Mouse (Mus musculus) layer of hippocampus, adult 2 months (tissue): ENCODE measurements around the gene Nbas. TPM values are rescaled to one million over a fixed set of nuclear protein-coding genes. Genes with fewer than 3 reads are reported as not detected.

ENCODE experiments used
- DNase-seq, 2 experiments: peaks; one replicate each; pipeline ENCODE4 v3.0.0; 2022; ENCODE audit warnings: low spot score in 2 of 2
- H3K27ac ChIP-seq: fragments of 200-600 bp; 2 replicates; pipeline ENCODE4 v1.8.1; 2022
- H3K4me3 ChIP-seq: fragments of 200-600 bp; 2 replicates; pipeline ENCODE4 v1.8.1; 2022; ENCODE audit warnings: mild to moderate bottlenecking
- CTCF ChIP-seq: fragments of 200-600 bp; conservative IDR thresholded peaks from 2 replicates; pipeline ENCODE4 v1.8.1; 2022; ENCODE audit warnings: antibody characterized with exemption, mild to moderate bottlenecking, moderate library complexity
- total RNA-seq, 2 experiments: library from RNA; stranded (reverse); gene quantifications; 2 replicates each; pipeline ENCODE4 v1.2.3; 2021

The Nbas gene
- total RNA-seq, 2 experiments from 2014 or later = 34.5 to 36.8 TPM

GRCm38 (mm10) chr12:13576761-13577160, 307.8 kb downstream of the Nbas start:
- H3K27ac ChIP-seq = no peak overlapping the region
- no peak overlapping the region for H3K4me3 ChIP-seq
- DNase-seq = no peak
- TF ChIP-seq CTCF = no peak

GRCm38 (mm10) chr12:13580796-13581195, 311.9 kb downstream of the Nbas start:
- no peak for TF ChIP-seq CTCF
- H3K27ac ChIP-seq = no peak overlapping the region
- H3K4me3 ChIP-seq = no peak overlapping the region
- no peak for DNase-seq

- no peak overlapping the region for H3K4me3 ChIP-seq
- TF ChIP-seq CTCF = no peak
- DNase-seq = peak in 1 of 2 experiments; percentile 1
- H3K27ac ChIP-seq = no peak overlapping the region
Measured at GRCm38 (mm10) chr12:13583386-13583785, 314.5 kb downstream of the Nbas start.

GRCm38 (mm10) chr12:13585527-13586156, 316.7 kb downstream of the Nbas start:
- TF ChIP-seq CTCF = no peak
- no peak for DNase-seq
- no peak overlapping the region for H3K4me3 ChIP-seq
- H3K27ac ChIP-seq = no peak overlapping the region

GRCm38 (mm10) chr12:13587675-13588074, 318.7 kb downstream of the Nbas start:
- Histone ChIP-seq H3K4me3 (no peak overlapping the region), H3K27ac (no peak overlapping the region)
- no peak for DNase-seq
- no peak for TF ChIP-seq CTCF

GRCm38 (mm10) chr12:13589021-13589420, 320.1 kb downstream of the Nbas start:
- TF ChIP-seq CTCF = no peak
- DNase-seq = no peak
- Histone ChIP-seq H3K4me3 (no peak overlapping the region), H3K27ac (no peak overlapping the region)

- DNase-seq = peak; percentile 33 to 40
- no peak overlapping the region for H3K27ac ChIP-seq
- H3K4me3 ChIP-seq = no peak overlapping the region
- TF ChIP-seq CTCF = no peak
Measured at GRCm38 (mm10) chr12:13594746-13595469, 326.0 kb downstream of the Nbas start.

- 0 out of 2 replicates have a peak overlapping the region, but pooled peaks have one; percentile 2 for H3K27ac ChIP-seq
- DNase-seq = peak; percentile 28 to 30
Measured at GRCm38 (mm10) chr12:13597026-13597425, 328.1 kb downstream of the Nbas start.

GRCm38 (mm10) chr12:13598545-13598944, 329.6 kb downstream of the Nbas start:
- Histone ChIP-seq H3K27ac (peak overlapping the region; percentile 82), H3K4me3 (no peak overlapping the region)
- TF ChIP-seq CTCF = no peak
- peak; percentile 79 to 89 for DNase-seq

More at GRCm38 (mm10) chr12:13597026-13597425, 328.1 kb downstream of the Nbas start:
- H3K4me3 ChIP-seq = no peak overlapping the region
- TF ChIP-seq CTCF = no peak

GRCm38 (mm10) chr12:13602414-13602813, 333.5 kb downstream of the Nbas start:
- DNase-seq = no peak
- Histone ChIP-seq H3K4me3 (no peak overlapping the region), H3K27ac (no peak overlapping the region)
- peak; percentile 72 for TF ChIP-seq CTCF

- TF ChIP-seq CTCF = no peak
- H3K27ac ChIP-seq = no peak overlapping the region
- no peak for DNase-seq
- H3K4me3 ChIP-seq = no peak overlapping the region
Measured at GRCm38 (mm10) chr12:13607021-13607420, 338.1 kb downstream of the Nbas start.

- peak; percentile 49 to 68 for DNase-seq
- H3K4me3 ChIP-seq = no peak overlapping the region; the same call in 1 of the 2 replicates
- TF ChIP-seq CTCF = peak; percentile 49
Measured at GRCm38 (mm10) chr12:13609027-13609426, 340.1 kb downstream of the Nbas start.

GRCm38 (mm10) chr12:13613041-13613440, 344.1 kb downstream of the Nbas start:
- DNase-seq = no peak
- no peak overlapping the region for H3K4me3 ChIP-seq
- TF ChIP-seq CTCF = no peak
- H3K27ac ChIP-seq = no peak overlapping the region

More at GRCm38 (mm10) chr12:13609027-13609426, 340.1 kb downstream of the Nbas start:
- H3K27ac ChIP-seq = peak overlapping the region; percentile 57; the same call in 1 of the 2 replicates

GRCm38 (mm10) chr12:13615661-13616060, 346.7 kb downstream of the Nbas start:
- no peak for TF ChIP-seq CTCF
- Histone ChIP-seq H3K27ac (no peak overlapping the region), H3K4me3 (no peak overlapping the region)
- no peak for DNase-seq
